In genomic region chr2:155923143-155923542, GRCm38 (mm10) we compare ENCODE assay signal across 51 mouse cellular contexts. TPM values are rescaled to one million over a fixed set of nuclear protein-coding genes. Genes with fewer than 3 reads are reported as not detected.
"Had no signal": no experiment of that assay in that cellular context is flagged by ENCODE, and none has a peak within 500 bp of the region (broad histone marks: within the 10 kb centered on the region; RNA-seq: fewer than 3 reads in every experiment).

No protein-coding gene starts in this region.

- H3K4me1 ChIP-seq: heart, embryonic 10.5 days; hindbrain, embryonic 10.5 days; hindbrain, embryonic 12.5 days; hindbrain, embryonic 13.5 days; intestine, embryonic 15.5 days had no signal

- DNase-seq: heart, postnatal 10 days; heart, postnatal 14 days; heart, postnatal 36 days; heart, postnatal 4 days; kidney, adult 11 months; kidney, adult 18-20 months; kidney, adult 2 months; kidney, adult 8-10 months; kidney, adult 9 months; kidney, postnatal 10 days; kidney, postnatal 14 days; kidney, postnatal 25 days; kidney, postnatal 36 days; kidney, postnatal 4 days; layer of hippocampus, adult 9-11 months; layer of hippocampus, postnatal 36 days had no signal

- H3K4me3 ChIP-seq: heart, embryonic 10.5 days; heart, embryonic 12.5 days; heart, embryonic 13.5 days; heart, embryonic 15.5 days; hindbrain, embryonic 10.5 days; hindbrain, embryonic 12.5 days; hindbrain, embryonic 13.5 days; hindbrain, embryonic 15.5 days; intestine, embryonic 15.5 days; kidney, embryonic 15.5 days; layer of hippocampus, adult 2 months had no signal

- H3K4me2 ChIP-seq: heart, embryonic 11.5 days; heart, embryonic 12.5 days; heart, embryonic 13.5 days; heart, embryonic 15.5 days; hindbrain, embryonic 12.5 days; hindbrain, embryonic 13.5 days; hindbrain, embryonic 14.5 days; hindbrain, embryonic 15.5 days; intestine, embryonic 15.5 days; kidney, embryonic 15.5 days had no signal

- ATAC-seq: hindbrain, embryonic 16.5 days; hindbrain, postnatal 0 days; inflammation-experienced regulatory T-cells, adult 6 months; intestine, embryonic 15.5 days; intestine, embryonic 16.5 days; intestine, postnatal 0 days had no signal

- H3K27ac ChIP-seq: heart, embryonic 10.5 days; heart, embryonic 13.5 days; heart, embryonic 15.5 days; hindbrain, embryonic 10.5 days; hindbrain, embryonic 12.5 days; hindbrain, embryonic 13.5 days; hindbrain, embryonic 14.5 days; hindbrain, embryonic 15.5 days; hindbrain, postnatal 0 days; intestine, embryonic 15.5 days; kidney, embryonic 15.5 days; kidney, postnatal 0 days; layer of hippocampus, adult 2 months had no signal

- H3K9me3 ChIP-seq: heart, embryonic 10.5 days; heart, embryonic 13.5 days; heart, embryonic 15.5 days; hindbrain, embryonic 10.5 days; hindbrain, embryonic 12.5 days; hindbrain, embryonic 13.5 days; hindbrain, embryonic 15.5 days; intestine, embryonic 15.5 days; kidney, embryonic 15.5 days had no signal

- H3K27me3 ChIP-seq: heart, embryonic 12.5 days; heart, embryonic 13.5 days; heart, embryonic 15.5 days; hindbrain, embryonic 12.5 days; hindbrain, embryonic 13.5 days; hindbrain, embryonic 15.5 days; intestine, embryonic 15.5 days; kidney, embryonic 15.5 days had no signal

- H3K9ac ChIP-seq: heart, embryonic 12.5 days; heart, embryonic 13.5 days; heart, embryonic 15.5 days; hindbrain, embryonic 12.5 days; hindbrain, embryonic 13.5 days; hindbrain, embryonic 14.5 days; hindbrain, embryonic 15.5 days; intestine, embryonic 15.5 days; kidney, embryonic 15.5 days had no signal

RNA-seq across cellular contexts. Expression of gene Gm15557, which starts 17.4 kb away (rescaled TPM):
- total RNA-seq: heart, postnatal 10 days; heart, postnatal 14 days; heart, postnatal 25 days; heart, postnatal 36 days; heart, postnatal 4 days; hematopoietic stem cell, adult 5-6 weeks; hindbrain, postnatal 0 days; layer of hippocampus, adult 18-20 months; layer of hippocampus, adult 2 months; layer of hippocampus, adult 8-10 months; layer of hippocampus, postnatal 10 days; layer of hippocampus, postnatal 14 days; layer of hippocampus, postnatal 25 days; layer of hippocampus, postnatal 36 days; left cerebral cortex, adult 18-20 months had no signal
- polyA plus RNA-seq: heart, embryonic 10.5 days; heart, embryonic 11.5 days; heart, embryonic 12.5 days; heart, embryonic 13.5 days; heart, embryonic 14.5 days; heart, embryonic 15.5 days; heart, embryonic 16.5 days; heart, postnatal 0 days; hindbrain, embryonic 10.5 days; hindbrain, embryonic 11.5 days; hindbrain, embryonic 12.5 days; hindbrain, embryonic 14.5 days; hindbrain, embryonic 15.5 days; hindbrain, embryonic 16.5 days; hindbrain, postnatal 0 days; inflammation-experienced regulatory T-cells, adult 6 months; intestine, embryonic 14.5 days; intestine, embryonic 15.5 days; intestine, postnatal 0 days; kidney, adult 2 months; kidney, embryonic 14.5 days; kidney, embryonic 15.5 days; kidney, embryonic 16.5 days; kidney, postnatal 0 days; large intestine, adult 2 months had no signal

RNA-seq across cellular contexts. Expression of gene Gdf5, which starts 22.0 kb away (rescaled TPM):
- total RNA-seq: heart, postnatal 10 days; heart, postnatal 14 days; heart, postnatal 25 days; heart, postnatal 36 days; hematopoietic stem cell, adult 5-6 weeks; layer of hippocampus, postnatal 36 days had no signal
- polyA plus RNA-seq: inflammation-experienced regulatory T-cells, adult 6 months had no signal
